Mouse (Mus musculus) adipocyte (in vitro differentiated cells): ENCODE measurements around the gene Gpr153.

ENCODE experiments used
- DNase-seq: peaks from one replicate; pipeline ENCODE4 v3.0.0-alpha.2; 2016; ENCODE audit warnings: low spot score

The Gpr153 gene

GRCm38 (mm10) chr4:152317631-152318033 lies 43.6 kb downstream of the Gpr153 start:
- DNase-seq = no peak

- DNase-seq = peak; percentile 38
Measured at GRCm38 (mm10) chr4:152318517-152319234, 44.6 kb downstream of the Gpr153 start, which contains the start of gene Rnf207. Rnf207 (minus strand) TSS chr4:152318993.

- no peak for DNase-seq
Measured at GRCm38 (mm10) chr4:152321464-152321863, 47.4 kb downstream of the Gpr153 start.

GRCm38 (mm10) chr4:152324641-152325562 lies 50.9 kb downstream of the Gpr153 start:
- no peak for DNase-seq

GRCm38 (mm10) chr4:152325574-152326411 lies 51.8 kb downstream of the Gpr153 start, which contains the start of gene Rpl22:
Rpl22 (plus strand) TSS chr4:152325742.
- peak; percentile 97 for DNase-seq

- DNase-seq = no peak
Measured at GRCm38 (mm10) chr4:152326543-152326942, 52.5 kb downstream of the Gpr153 start.

- DNase-seq = peak; percentile 39
Measured at GRCm38 (mm10) chr4:152328691-152329090, 54.7 kb downstream of the Gpr153 start.

GRCm38 (mm10) chr4:152332952-152333351 lies 58.9 kb downstream of the Gpr153 start:
- peak; percentile 68 for DNase-seq

- DNase-seq = no peak
Measured at GRCm38 (mm10) chr4:152333587-152333986, 59.6 kb downstream of the Gpr153 start.
